Mouse (Mus musculus): Measurements from ENCODE around the gene Gm5565. TPM values are rescaled to one million over a fixed set of nuclear protein-coding genes. Genes with fewer than 3 reads are reported as not detected.
"Not testable (repeated sequence)": the region's sequence is repeated elsewhere in the genome, so short reads cannot be mapped to it uniquely, and the experiment has no call there.

Gene Gm5565
- polyA plus RNA-seq, 1 experiment from 2014 or later = not detected

DNA sequence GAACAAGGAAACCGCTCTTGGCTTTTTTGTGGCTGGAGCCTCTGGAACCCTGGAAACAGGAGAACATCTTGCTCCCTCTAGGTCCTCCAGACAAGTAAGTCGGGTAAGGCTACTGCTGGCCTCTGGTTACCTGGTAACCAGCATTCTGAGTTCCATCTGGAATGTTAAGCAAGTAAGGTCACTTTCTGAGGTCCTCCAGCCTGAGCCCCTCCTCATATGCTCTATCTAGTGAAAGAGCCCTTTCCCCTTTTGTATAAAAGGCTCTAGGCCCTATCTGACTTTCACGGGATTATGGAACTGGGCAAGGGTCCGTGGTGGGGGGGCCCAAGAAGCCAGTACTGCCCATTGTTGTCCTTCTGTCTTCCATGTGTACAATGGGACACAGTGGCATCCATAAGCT, 24.9 kb upstream of the Gm5565 start, which contains the start of gene 1700001J03Rik:
Gene 1700001J03Rik (minus strand): TSS at position 101 of the 400 bp plus-strand sequence.
- H3K27me3 ChIP-seq (replicated peaks); H3K27ac ChIP-seq (replicated peaks); H3K36me3 ChIP-seq; H3K9ac ChIP-seq (replicated peaks); H3K9me3 ChIP-seq (replicated peaks); ATAC-seq (ENCODE audit: low FRiP score); H3K4me3 ChIP-seq (replicated peaks); H3K4me2 ChIP-seq; H3K4me1 ChIP-seq: not testable (repeated sequence)
- WGBS = 87% methylated on average over 4 of the region's 4 CpGs

DNA sequence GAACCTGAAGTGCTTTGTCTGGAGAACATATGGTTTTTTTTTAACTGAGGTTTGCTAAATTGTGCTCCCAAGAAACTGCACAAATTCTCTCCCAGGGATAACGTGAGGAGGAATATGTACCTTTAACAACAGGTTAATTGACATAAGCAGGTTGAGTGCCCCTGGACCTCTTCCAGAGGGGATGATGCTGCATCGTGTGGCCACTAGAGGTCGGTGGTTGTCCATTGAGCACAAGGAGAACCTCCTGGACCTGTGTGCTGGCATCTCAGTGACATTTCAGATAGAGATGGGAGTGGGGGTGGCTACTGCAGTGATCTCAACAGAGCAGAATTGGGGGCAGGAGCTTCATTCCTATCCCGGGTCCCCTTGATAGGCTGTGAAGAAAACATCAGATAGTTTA, 12.4 kb upstream of the Gm5565 start:
- not testable (repeated sequence) for H3K9ac ChIP-seq (replicated peaks)

DNA sequence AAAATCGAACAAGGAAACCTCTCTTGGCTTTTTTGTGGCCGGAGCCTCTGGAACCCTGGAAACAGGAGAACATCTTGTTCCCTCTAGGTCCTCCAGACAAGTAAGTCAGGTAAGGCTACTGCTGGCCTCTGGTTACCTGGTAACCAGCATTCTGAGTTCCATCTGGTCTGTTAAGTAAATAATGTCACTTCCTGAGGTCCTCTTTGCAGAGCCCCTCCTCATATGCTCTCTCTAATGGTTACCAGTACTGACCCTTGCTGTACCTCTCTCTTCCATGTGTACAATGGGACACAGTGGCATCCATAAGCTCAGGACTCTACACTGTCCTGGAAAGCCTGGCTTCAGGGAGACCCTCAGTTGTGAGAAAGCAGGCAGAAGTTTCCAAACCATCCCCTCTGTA, 10.3 kb upstream of the Gm5565 start, which contains the start of gene Gm6309:
Gene Gm6309 (minus strand): TSS at position 101 of the 400 bp plus-strand sequence.
- H3K4me2 ChIP-seq; H3K36me3 ChIP-seq; H3K27ac ChIP-seq (replicated peaks); H3K4me1 ChIP-seq; H3K9me3 ChIP-seq (replicated peaks); H3K27me3 ChIP-seq (replicated peaks); H3K4me3 ChIP-seq (replicated peaks); H3K9ac ChIP-seq (replicated peaks); ATAC-seq (ENCODE audit: low FRiP score): not testable (repeated sequence)
- 86% methylated on average over 2 of the region's 2 CpGs for whole genome bisulfite sequencing

More for the DNA sequence above, 12.4 kb upstream of the Gm5565 start:
- not testable (repeated sequence) for H3K27ac ChIP-seq (replicated peaks); H3K4me1 ChIP-seq; H3K9me3 ChIP-seq (replicated peaks); H3K4me3 ChIP-seq (replicated peaks); H3K27me3 ChIP-seq (replicated peaks); H3K36me3 ChIP-seq; H3K4me2 ChIP-seq; ATAC-seq (ENCODE audit: low FRiP score)
- 67% methylated on average over 4 of the region's 4 CpGs for WGBS

DNA sequence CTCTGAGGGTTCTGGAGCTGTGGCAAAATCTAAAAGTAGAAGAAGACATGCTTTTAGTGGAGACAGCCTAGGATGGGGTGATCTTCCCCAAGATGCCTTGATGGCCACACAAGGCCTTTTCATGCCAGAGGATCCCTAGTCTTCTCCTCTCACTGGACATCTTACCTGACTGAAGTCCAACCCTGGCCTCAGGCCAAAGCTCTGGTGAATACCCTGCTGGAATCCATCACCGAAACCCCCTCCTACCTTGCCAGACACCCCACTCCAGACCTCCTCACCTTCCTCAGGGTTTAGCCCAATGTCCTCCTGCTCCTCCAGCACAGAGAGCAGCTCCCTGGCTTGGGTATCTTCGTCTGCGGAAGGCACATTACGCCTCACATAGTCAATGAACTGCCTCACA, 2.0 kb downstream of the Gm5565 start:
- not testable (repeated sequence) for H3K36me3 ChIP-seq; H3K4me1 ChIP-seq; H3K4me3 ChIP-seq (replicated peaks); ATAC-seq (ENCODE audit: low FRiP score); H3K9me3 ChIP-seq (replicated peaks); H3K27ac ChIP-seq (replicated peaks); H3K27me3 ChIP-seq (replicated peaks); H3K4me2 ChIP-seq; H3K9ac ChIP-seq (replicated peaks)
- WGBS = 98% methylated on average over 4 of the region's 4 CpGs

DNA sequence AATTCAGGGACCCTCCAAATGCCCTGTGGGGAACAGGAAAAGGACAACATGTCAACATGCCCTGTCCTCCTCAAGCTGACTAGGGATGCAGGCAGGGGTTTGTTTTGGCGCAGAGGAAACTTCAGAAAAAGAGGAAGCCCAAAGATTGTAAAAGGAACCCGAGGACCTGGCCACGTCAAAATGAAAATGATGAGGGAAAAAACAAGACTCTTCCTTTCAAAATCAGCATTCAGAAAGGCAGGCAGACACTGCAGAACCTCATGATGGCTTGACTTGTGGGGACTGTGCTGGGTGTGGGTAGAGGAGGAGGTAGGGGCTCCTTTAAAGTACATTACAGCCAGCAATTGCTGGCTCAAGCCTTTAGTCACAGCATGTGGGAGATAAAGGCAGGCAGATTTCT, 9.9 kb downstream of the Gm5565 start:
- Histone ChIP-seq H3K4me2 (no peak overlapping the region), H3K4me3 (replicated peaks) (no peak overlapping the region), H3K9me3 (replicated peaks) (no peaks in the 10 kb centered on the region), H3K27me3 (replicated peaks) (no peaks in the 10 kb centered on the region), H3K27ac (replicated peaks) (no peak overlapping the region), H3K4me1 (no peaks in the 10 kb centered on the region), H3K9ac (replicated peaks) (no peak overlapping the region), H3K36me3 (no peaks in the 10 kb centered on the region)
- 73% methylated on average over 3 of the region's 3 CpGs for WGBS
- no peak for ATAC-seq (ENCODE audit: low FRiP score)

DNA sequence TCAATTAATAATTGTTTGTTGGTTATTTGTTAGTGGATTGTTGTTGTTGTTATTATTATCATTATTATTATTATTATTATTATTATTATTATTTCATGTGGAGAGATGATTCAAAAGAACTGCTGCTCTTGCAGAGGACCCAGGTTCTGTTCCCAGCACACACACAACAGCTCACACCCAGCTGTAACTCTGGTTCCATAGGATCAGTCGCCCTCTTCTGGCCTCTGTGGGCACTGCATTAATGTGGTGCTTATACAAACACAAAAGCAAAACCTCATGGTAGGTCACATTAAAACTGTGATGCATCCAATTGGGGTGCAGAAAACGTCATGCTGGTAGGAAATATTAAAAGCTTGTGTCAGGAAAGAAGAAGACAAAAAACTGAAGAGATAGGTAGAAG, 12.4 kb downstream of the Gm5565 start:
- H3K36me3 ChIP-seq = no peaks in the 10 kb centered on the region
- no peak overlapping the region for H3K4me3 ChIP-seq (replicated peaks)
- no peak for ATAC-seq (ENCODE audit: low FRiP score)
- H3K9ac ChIP-seq (replicated peaks) = no peak overlapping the region
- H3K4me2 ChIP-seq = no peak overlapping the region
- no peaks in the 10 kb centered on the region for H3K27me3 ChIP-seq (replicated peaks)
- no peaks in the 10 kb centered on the region for H3K4me1 ChIP-seq
- no peak overlapping the region for H3K27ac ChIP-seq (replicated peaks)
- WGBS = 46% methylated on average over 2 of the region's 2 CpGs
- no peaks in the 10 kb centered on the region for H3K9me3 ChIP-seq (replicated peaks)

Other genes with a start within 250 kb of the Gm5565 start
- gene Cyp3a25, start 150.9 kb downstream of the Gm5565 start, polyA plus RNA-seq (2015; fragmentation: Nextera tagmentation; extraction: Ambion mirVana) = not detected in 2 replicates
- gene Cyp3a59, start 81.3 kb downstream of the Gm5565 start, polyA plus RNA-seq (2015; fragmentation: Nextera tagmentation; extraction: Ambion mirVana) = not detected in 2 replicates
- not detected in 2 replicates for gene Gm6309, start 10.2 kb upstream of the Gm5565 start, polyA plus RNA-seq (2015; fragmentation: Nextera tagmentation; extraction: Ambion mirVana)
- not detected in 2 replicates for gene 1700001J03Rik, start 24.8 kb upstream of the Gm5565 start, polyA plus RNA-seq (2015; fragmentation: Nextera tagmentation; extraction: Ambion mirVana)
- 29.2 and 38.0 TPM in 2 replicates for gene Rnf6, start 61.0 kb upstream of the Gm5565 start, polyA plus RNA-seq (2015; fragmentation: Nextera tagmentation; extraction: Ambion mirVana)
- gene Cdk8, start 70.7 kb upstream of the Gm5565 start, polyA plus RNA-seq (2015; fragmentation: Nextera tagmentation; extraction: Ambion mirVana) = 17.8 and 18.1 TPM in 2 replicates
- gene Wasf3, start 224.4 kb upstream of the Gm5565 start, polyA plus RNA-seq (2015; fragmentation: Nextera tagmentation; extraction: Ambion mirVana) = 19.4 and 22.2 TPM in 2 replicates

All from neural tube, embryonic 15.5 days (tissue).